Mouse (Mus musculus): ENCODE measurements at regions not wholly inside any gene's neighbourhood (a gene's known extent, or its start where the extent isn't known, plus 50 kb on each side); places are given as distances from the start of the nearest gene placed in this dataset.

DNA sequence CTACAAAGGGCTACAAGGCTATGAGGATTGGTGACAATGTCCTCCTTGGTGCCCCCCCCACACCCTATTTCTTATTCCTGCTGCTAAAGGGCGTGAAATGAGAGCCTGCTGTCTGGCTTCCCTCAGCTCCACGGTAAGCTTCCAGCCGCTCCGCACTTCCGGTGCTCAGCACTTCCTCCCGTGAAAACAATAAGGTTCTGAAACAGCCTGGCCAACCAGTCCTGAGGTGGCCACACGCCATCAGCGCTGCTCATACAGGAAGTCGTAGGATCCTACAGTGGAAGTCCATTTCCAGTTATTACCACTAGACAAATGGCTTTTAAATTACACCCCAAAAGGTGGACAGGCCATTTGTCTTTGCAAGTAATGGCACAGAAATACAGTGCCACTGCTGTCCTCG, 188.8 kb upstream of the Six2 start:
- WGBS (ENCODE audit: insufficient replicate concordance): 28% methylated on average over 10 of the region's 10 CpGs
- DNase-seq (ENCODE audit: low read depth in 3 of 3, low spot score in 3 of 3): no peak

DNA sequence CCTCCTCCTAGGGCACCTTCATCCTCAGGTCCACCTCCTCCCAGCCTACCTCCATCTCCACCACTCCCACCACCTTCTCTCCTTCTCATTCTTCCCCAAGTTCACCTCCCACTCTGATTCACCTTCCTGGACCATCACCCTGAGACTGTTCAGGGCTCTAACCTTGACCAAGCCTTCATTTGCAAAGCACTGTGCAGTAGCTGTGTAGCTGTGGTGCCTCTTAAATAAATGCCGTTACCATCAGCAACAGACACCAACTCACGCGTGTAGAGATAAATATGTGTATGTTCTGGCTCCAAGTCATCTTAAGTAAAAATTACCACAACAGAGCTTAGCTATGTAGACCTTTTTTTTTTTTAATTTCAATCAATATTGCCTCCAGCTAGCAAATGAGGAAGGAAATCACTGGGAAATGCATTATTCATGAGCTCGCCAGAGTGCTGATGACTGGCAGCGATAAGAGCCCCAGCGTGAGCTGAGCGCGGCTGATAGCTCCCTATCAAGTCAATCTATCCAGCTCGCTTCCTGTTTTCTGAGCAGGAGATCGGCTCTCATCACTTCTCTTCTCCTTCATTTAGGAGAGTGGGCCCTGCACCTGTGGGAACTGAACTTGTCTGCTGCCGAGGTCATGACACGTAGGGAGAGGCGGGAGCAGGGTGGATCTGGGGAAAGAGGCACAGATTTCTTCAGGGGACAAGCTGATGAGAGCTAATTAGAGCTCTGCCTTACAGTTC, 185.9 kb upstream of the Six2 start:
- DNase-seq (ENCODE audit: low read depth in 3 of 3, low spot score in 3 of 3) (no peak), ATAC-seq (ENCODE audit: insufficient read depth) (no peak)
- H3K4me3 ChIP-seq (ENCODE audit: insufficient read depth in 1 of 2, low read depth in 2 of 2, low read length in 2 of 2): no peak overlapping the region
- H3K36me3 ChIP-seq (replicated peaks; ENCODE audit: control insufficient read depth, insufficient read depth, low read depth): no peaks in the 10 kb centered on the region
- 2% methylated on average over 13 of the region's 13 CpGs for whole genome bisulfite sequencing (ENCODE audit: insufficient replicate concordance)
- H3K4me1 ChIP-seq (replicated peaks; ENCODE audit: control insufficient read depth in 2 of 2, insufficient read depth in 2 of 2, low read length in 1 of 2): no peaks in the 10 kb centered on the region; a peak in 1 of 4 replicates
- TF ChIP-seq CTCF (IDR thresholded peaks at IDR 0.05; ENCODE audit: low read depth): no peak
- TF ChIP-seq EP300 (IDR thresholded peaks at IDR 0.05; ENCODE audit: low read depth): no peak
- no peaks in the 10 kb centered on the region for H3K9me3 ChIP-seq (ENCODE audit: control insufficient read depth, low read length)
- H3K27me3 ChIP-seq (ENCODE audit: control insufficient read depth, insufficient read depth, low read length): peaks cover 2% of the 10 kb centered on the region
- no peak overlapping the region for H3K27ac ChIP-seq
- no peak overlapping the region for H3K4me2 ChIP-seq (ENCODE audit: low read depth)
- H3K9ac ChIP-seq (replicated peaks): no peak overlapping the region

More for the DNA sequence above, 188.8 kb upstream of the Six2 start:
- TF ChIP-seq CTCF (IDR thresholded peaks at IDR 0.05; ENCODE audit: low read depth) (no peak), EP300 (IDR thresholded peaks at IDR 0.05; ENCODE audit: low read depth) (no peak)
- Histone ChIP-seq H3K4me3 (ENCODE audit: insufficient read depth in 1 of 2, low read depth in 2 of 2, low read length in 2 of 2) (no peak overlapping the region), H3K4me1 (replicated peaks; ENCODE audit: control insufficient read depth in 2 of 2, insufficient read depth in 2 of 2, low read length in 1 of 2) (peaks cover 0 to 2% of the 10 kb centered on the region in 2 experiments; a peak in 1 of 4 replicates), H3K4me2 (ENCODE audit: low read depth) (no peak overlapping the region), H3K27me3 (ENCODE audit: control insufficient read depth, insufficient read depth, low read length) (peaks cover 2% of the 10 kb centered on the region), H3K9ac (replicated peaks) (no peak overlapping the region), H3K27ac (no peak overlapping the region), H3K36me3 (replicated peaks; ENCODE audit: control insufficient read depth, insufficient read depth, low read depth) (no peaks in the 10 kb centered on the region), H3K9me3 (ENCODE audit: control insufficient read depth, low read length) (no peaks in the 10 kb centered on the region)
- ATAC-seq (ENCODE audit: insufficient read depth): no peak

DNA sequence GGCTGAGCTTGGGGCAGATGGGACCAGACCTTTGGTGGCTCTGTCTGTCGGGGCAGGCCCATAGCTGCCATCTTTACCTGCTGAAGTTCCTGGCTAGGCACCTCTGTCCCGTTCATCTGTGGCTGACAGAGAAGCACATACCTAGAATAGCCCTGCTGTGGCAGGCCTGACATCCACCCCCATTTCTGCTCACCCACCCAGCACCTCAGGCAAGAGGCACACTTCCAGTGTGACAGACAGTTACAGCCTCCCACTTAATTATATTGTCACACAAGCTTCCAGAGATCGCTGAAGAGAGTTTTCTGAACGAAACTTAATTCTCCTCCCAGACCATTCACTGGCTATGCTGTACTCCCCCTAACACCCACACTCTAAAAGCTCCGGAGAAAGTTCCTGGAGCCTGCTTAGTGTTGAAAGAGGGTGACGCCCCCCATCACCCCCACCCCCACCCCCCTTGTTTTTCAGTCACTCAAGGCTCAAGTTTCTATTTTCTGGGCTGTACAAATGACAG, 184.9 kb upstream of the Six2 start:
- Histone ChIP-seq H3K27me3 (ENCODE audit: control insufficient read depth, insufficient read depth, low read length) (peaks cover 2% of the 10 kb centered on the region), H3K4me3 (ENCODE audit: insufficient read depth in 1 of 2, low read depth in 2 of 2, low read length in 2 of 2) (no peak overlapping the region), H3K4me1 (replicated peaks; ENCODE audit: control insufficient read depth in 2 of 2, insufficient read depth in 2 of 2, low read length in 1 of 2) (no peaks in the 10 kb centered on the region; a peak in 1 of 4 replicates), H3K36me3 (replicated peaks; ENCODE audit: control insufficient read depth, insufficient read depth, low read depth) (no peaks in the 10 kb centered on the region), H3K4me2 (ENCODE audit: low read depth) (no peak overlapping the region), H3K9me3 (ENCODE audit: control insufficient read depth, low read length) (no peaks in the 10 kb centered on the region), H3K9ac (replicated peaks) (no peak overlapping the region), H3K27ac (no peak overlapping the region)
- 37% methylated on average over 6 of the region's 6 CpGs for WGBS (ENCODE audit: insufficient replicate concordance)
- no peak for DNase-seq (ENCODE audit: low read depth in 3 of 3, low spot score in 3 of 3)
- ATAC-seq (ENCODE audit: insufficient read depth): no peak
- TF ChIP-seq CTCF (IDR thresholded peaks at IDR 0.05; ENCODE audit: low read depth): no peak

DNA sequence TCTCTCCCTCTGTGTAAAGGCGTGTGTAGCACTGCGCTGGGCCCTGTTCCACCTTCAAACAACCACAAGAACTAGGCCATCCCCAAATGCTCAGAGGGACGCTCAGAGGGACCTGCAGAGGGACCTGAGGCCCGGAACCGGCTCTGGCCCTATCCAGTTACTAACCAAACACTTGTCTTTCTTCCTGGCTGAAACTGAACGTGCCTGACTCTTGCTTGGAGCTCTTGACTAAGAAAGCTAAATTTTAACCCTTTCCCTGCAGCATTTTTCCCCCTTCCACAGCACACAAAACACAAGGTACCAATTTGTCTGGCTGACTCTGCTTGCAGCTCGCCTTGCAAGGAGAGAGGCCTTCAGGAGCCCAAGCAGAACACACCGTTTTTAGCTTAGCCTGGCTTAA, 182.3 kb upstream of the Six2 start:
- TF ChIP-seq EP300 (IDR thresholded peaks at IDR 0.05; ENCODE audit: low read depth): no peak
- TF ChIP-seq CTCF (IDR thresholded peaks at IDR 0.05; ENCODE audit: low read depth): no peak
- Histone ChIP-seq H3K36me3 (replicated peaks; ENCODE audit: control insufficient read depth, insufficient read depth, low read depth) (no peaks in the 10 kb centered on the region), H3K4me1 (replicated peaks; ENCODE audit: control insufficient read depth in 2 of 2, insufficient read depth in 2 of 2, low read length in 1 of 2) (no peaks in the 10 kb centered on the region; a peak in 1 of 4 replicates), H3K9me3 (ENCODE audit: control insufficient read depth, low read length) (no peaks in the 10 kb centered on the region), H3K4me2 (ENCODE audit: low read depth) (no peak overlapping the region), H3K27me3 (ENCODE audit: control insufficient read depth, insufficient read depth, low read length) (peaks cover 2% of the 10 kb centered on the region; the same call in 1 of the 2 replicates), H3K9ac (replicated peaks) (no peak overlapping the region), H3K4me3 (ENCODE audit: insufficient read depth in 1 of 2, low read depth in 2 of 2, low read length in 2 of 2) (no peak overlapping the region), H3K27ac (no peak overlapping the region)
- ATAC-seq (ENCODE audit: insufficient read depth) (no peak), DNase-seq (ENCODE audit: low read depth in 3 of 3, low spot score in 3 of 3) (no peak)
- 48% methylated on average over 8 of the region's 8 CpGs for WGBS (ENCODE audit: insufficient replicate concordance)

DNA sequence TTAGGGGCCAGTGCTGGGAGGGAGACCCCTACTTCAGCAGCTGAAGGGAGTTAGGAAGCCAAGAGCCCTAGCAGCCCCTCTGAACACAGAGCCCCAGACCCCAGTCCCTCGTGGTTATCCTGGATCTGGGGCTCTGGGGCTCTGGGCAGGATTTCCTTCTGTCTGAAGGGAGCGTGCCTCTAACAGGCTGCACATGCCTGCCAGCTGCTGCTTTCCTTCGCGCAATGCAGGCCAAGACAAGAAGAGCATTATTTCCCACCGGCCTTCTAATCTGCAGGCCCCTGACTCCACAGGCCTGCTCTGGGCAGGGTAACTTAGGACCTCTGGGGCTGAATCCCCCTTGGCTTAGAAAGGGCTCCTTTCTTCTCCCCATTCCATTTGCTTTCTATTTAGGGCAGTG, 181.1 kb upstream of the Six2 start:
- no peaks in the 10 kb centered on the region for H3K36me3 ChIP-seq (replicated peaks; ENCODE audit: control insufficient read depth, insufficient read depth, low read depth)
- whole genome bisulfite sequencing (ENCODE audit: insufficient replicate concordance): 58% methylated on average over 5 of the region's 5 CpGs
- no peaks in the 10 kb centered on the region; a peak in 1 of 4 replicates for H3K4me1 ChIP-seq (replicated peaks; ENCODE audit: control insufficient read depth in 2 of 2, insufficient read depth in 2 of 2, low read length in 1 of 2)
- DNase-seq (ENCODE audit: low read depth in 3 of 3, low spot score in 3 of 3) (no peak), ATAC-seq (ENCODE audit: insufficient read depth) (no peak)
- no peak overlapping the region for H3K27ac ChIP-seq
- H3K9me3 ChIP-seq (ENCODE audit: control insufficient read depth, low read length): no peaks in the 10 kb centered on the region
- no peaks in the 10 kb centered on the region; the same call in 1 of the 2 replicates for H3K27me3 ChIP-seq (ENCODE audit: control insufficient read depth, insufficient read depth, low read length)
- no peak overlapping the region for H3K9ac ChIP-seq (replicated peaks)
- TF ChIP-seq CTCF (IDR thresholded peaks at IDR 0.05; ENCODE audit: low read depth): no peak
- TF ChIP-seq EP300 (IDR thresholded peaks at IDR 0.05; ENCODE audit: low read depth): no peak
- no peak overlapping the region for H3K4me2 ChIP-seq (ENCODE audit: low read depth)
- H3K4me3 ChIP-seq (ENCODE audit: insufficient read depth in 1 of 2, low read depth in 2 of 2, low read length in 2 of 2): no peak overlapping the region
